Mouse (Mus musculus) kidney, postnatal 25 days (tissue): ENCODE measurements at regions not wholly inside any gene's neighbourhood (a gene's known extent, or its start where the extent isn't known, plus 50 kb on each side); places are given as distances from the start of the nearest gene placed in this dataset.
A peak's percentile ranks its signal among the peaks of the same experiment; 100 is the strongest.

Experiments
- DNase-seq, 2 experiments: peaks; one replicate each; pipeline ENCODE4 v3.0.0; 2021; ENCODE audit warnings: mixed read lengths in 2 of 2

DNA sequence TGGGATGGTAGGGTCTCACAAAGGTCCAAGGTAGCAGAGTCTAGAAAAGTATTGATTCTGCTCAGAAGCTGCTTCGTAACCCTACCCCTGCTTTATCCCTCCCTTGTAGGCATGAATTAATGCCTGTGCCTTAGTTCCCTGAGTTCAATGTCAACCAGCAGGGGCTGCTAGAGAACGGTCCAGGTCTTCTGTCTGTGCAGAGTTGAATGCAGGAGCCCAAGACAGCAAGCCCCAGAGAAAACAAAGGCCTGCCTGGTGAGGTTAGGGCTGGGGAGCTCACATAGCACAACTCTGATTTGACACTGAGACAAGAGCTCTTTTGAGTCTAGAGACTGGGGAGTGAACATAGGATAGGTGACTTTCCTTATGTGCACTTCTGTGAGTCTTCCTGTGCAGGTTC lies 56.6 kb downstream of the Olig3 start:
- DNase-seq: peak in 1 of 2 experiments; percentile 18

DNA sequence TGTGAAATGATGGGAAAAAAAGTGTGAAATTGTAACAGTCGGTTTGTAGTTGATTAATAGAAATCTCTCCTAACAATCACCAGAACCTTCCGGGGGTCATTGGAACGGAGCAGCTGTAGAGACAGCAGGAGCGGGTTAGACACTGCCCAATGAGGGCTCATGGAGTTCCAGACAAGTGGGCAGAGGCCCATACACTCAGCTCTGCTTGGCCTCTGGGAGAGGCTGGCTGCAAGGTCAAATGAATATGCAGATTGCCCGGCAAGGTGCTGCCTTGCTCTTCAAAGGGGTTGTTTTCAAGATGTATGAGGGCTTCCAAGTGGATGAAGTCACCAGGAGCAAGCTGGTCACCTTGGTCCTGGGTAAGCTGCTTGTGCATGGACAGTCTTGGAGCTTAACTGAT lies 57.6 kb downstream of the Olig3 start:
- DNase-seq: no peak

DNA sequence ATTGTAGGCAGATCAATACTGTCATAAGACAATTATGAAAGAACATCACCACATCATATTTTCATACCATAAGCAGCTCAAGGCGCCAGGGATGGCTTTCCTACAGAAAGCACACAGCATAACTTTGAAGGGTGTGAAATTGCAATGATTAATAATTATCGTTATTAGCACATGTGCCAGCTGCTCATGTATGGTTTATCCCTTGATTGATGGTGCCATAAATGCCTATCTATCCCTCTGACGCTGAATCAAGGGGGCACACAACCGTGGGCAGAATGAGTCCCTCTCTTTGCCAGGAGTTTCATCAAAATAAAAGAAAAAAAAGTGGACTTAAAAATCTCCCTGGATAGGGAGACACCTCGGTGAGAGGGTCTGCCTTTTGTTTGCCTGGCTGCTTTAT lies 58.5 kb downstream of the Olig3 start:
- no peak for DNase-seq

DNA sequence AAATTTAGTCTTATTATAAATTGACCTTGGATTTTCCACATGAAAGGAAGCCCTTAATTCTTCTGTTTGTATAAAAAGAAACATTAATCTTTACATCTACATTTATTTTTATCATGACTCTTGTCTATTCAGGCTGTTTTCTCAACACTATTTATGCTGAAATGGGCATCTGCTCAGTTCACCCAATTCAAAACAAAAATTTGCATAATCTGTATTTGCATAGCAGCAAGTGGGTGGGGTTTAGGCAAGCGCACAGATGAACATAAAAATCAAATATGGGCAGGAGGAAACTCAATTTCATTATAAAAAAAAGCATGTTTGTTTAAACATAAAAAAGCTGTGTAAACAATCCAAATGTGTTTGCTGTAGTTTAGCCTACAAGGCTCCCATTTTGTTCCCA lies 67.7 kb downstream of the Olig3 start:
- no peak for DNase-seq

DNA sequence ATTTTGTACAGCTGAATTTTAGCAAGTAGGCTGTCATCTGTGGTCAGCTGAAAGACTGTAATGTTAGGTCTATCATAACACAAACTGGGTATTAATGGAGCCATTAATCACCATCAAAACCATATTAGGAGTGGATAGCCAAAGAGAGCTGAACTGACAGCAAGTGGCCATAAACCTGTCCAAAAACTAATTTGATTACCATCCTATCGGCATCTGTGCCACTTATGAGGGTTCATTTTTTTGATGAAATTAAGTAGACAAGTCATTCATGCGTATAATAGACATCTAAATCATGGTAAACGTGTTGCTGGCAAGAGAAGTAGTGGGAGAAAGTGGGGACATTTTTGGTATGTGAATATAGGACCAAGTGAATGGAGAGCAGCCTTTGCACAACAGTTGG lies 68.6 kb downstream of the Olig3 start:
- DNase-seq: no peak

DNA sequence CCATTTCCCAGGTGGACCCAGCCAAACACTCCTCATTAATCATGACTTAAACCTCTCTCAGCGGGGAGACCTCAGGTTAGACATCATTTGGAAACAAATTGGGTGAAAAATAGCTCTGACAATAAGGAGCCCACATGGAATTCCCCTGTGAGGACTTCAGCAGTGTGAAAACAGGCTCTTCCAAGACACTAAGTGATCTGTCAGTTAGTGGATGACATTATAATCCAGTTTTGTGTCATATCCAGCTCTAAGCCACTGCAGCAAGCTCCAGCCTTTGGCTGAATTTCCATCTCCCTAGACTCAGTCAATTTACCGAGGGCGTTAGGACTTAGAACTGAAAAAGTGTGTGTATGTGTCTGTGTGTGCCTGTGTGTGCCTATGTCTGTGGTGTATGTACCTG lies 70.5 kb downstream of the Olig3 start:
- no peak for DNase-seq

DNA sequence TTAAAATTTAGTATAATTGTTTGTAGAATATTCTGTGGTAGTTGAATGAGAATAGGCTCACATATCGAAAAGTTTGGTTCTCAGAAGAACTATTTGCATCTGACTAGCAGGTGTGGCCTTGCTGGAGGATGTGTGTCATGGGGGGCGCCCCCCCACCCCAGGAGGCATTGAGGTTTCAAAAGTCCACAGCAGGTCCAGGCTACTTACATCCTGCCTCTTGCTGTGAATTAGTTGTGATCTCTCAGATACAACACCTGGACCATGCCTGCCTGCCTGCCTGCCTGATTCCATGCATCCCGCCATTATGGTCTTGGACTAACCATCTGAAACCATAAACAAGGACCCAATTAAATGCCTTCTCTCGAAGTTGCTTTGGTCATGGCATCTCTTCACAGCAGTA lies 76.2 kb downstream of the Olig3 start:
- DNase-seq: no peak

DNA sequence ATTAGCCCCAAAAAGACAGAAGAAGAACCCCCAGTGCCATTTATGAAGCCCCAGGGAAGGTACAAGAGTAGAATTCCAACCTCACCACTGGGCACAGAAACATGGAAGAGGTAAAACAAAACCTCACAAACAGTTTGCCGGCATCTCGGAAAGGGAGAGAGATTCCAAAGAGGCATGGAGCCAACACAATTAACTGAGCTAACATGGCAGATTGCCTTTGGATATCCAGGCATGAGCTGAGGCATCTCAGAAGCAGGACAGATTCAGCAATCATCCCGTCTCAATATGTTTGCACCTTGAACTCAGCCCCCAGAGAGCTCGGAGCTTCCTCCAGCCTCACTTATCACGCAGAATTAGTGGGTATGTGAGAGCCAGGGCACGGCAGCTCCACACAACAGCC lies 78.3 kb downstream of the Olig3 start:
- DNase-seq: no peak

DNA sequence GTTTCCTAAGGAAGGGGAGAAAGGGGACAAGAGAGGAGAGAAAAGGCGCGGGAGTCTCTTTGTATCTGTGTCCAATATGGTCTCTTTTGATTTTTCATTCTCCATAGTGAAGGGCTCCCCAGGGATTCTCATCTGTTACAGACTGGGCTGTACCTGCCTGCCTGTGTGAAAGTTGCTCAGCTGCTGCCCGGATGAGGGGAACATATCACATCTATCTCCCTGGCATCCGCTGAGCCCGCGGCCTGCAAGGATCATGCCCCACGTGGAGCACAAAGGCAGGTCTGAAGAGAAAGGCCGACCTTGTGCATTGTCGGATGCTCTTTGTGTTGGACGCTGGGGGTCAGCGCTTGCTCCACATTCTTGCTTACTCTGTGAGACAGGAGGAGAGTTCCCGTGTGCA lies 85.5 kb downstream of the Olig3 start:
- peak; percentile 4 to 48 for DNase-seq

DNA sequence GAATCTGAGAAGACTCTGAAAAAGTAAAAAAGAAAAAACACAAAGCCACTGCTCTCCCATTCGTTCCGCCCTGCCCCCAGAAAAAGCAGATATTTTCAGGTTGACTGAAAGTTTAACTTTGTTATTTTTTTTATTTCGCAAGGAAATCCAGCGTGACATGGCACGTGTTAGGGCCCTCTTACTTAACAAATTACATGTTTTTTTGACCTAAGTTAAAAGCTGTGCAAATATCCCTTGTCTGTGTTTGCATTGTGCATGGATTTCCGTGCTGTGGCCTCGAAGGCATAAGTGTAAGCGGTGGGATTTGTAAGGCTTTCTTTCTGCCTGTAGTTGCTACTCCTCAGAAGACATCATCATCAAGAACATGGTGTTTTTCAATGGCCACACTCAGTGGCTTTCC lies 87.2 kb downstream of the Olig3 start:
- no peak for DNase-seq

DNA sequence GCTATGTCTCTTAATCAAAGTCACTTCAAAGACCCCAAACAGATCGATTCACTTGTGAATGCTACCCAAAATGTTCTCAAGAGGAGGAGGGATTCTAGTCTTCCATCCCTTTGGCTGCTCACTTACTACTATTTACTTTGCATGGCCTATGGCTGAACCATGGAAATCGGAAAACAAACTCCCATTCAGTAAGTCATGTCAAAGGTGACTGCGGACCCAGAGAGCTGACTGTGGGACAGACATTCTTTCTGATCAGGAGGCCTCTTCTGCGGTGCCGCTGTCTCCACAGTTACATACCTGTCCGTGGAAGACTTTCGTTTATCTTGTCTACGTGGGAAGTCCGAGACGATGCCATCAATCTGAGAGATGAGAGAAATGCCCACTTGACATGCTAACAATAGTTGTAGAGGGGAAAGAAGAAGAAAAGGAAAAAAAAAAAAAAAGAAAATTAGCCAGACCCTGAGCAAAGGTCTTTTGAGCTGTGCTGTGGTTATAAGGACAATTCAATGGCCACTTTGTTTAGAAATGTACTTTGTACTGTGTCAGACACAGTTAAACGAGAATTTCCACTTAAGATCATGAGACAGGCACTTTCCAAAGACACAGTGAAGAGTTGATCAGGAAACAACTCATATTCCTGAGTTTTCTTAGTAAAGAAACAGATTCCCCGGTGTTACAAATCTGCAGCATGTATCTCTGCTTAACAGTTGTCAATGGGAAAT lies 92.7 kb downstream of the Olig3 start:
- DNase-seq: no peak

DNA sequence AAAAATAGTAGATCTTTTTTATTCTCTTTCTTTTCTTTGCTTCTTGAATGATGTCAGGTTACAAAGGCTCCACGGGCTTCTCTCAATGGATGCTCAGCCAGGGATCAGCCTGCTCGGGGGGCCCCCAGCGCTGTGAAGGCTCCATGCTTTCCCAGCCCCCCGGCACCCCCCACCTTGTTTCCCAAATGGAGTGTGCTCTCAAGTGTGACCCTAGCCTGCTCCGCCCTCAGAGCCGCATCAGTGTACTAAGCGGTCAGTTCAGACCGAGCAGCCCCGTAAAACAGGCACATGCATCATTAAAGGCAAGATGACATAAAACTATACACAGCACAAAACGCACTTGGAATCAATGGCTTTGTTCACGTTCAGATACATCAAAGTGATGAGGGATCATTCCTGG lies 102.7 kb downstream of the Olig3 start:
- DNase-seq: no peak

DNA sequence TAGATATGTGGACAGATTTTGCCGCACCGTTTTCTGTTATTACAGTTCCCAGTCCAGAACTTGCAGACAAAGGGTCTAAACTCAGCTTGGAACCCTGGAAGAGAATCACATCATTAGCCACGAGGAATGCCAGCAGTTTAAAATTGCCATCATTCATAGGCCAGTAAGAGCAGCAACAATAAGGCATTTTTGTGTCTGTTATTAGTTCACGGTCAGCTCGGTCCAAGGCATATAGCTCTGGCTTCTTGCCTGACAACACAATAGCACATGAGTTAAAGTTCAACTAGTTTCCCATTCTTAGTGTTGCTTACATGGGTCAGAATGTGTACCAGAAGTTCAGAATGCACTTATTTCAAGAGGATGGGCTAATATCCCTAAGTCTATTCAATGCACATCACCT lies 103.4 kb downstream of the Olig3 start:
- DNase-seq: no peak

DNA sequence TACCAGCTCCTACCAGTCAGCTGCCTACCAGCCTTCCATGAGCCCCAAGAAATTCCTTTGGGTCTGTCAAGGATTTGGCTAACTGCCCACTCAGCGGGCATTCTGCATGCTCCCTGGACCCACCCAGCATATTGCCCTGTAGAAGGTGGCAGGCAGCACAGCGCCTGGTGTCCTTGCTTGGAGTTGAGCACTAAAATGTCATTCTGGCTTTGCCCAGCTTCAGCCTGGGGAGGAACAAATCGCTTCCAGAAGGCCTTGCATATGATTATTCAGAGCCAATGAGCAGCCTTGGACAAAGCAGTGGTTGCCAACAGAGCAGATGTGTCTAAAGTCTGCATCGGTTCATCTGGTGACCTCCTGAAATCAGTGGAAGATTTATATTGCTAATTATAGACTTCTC lies 103.8 kb downstream of the Olig3 start:
- peak; percentile 7 to 45 for DNase-seq

DNA sequence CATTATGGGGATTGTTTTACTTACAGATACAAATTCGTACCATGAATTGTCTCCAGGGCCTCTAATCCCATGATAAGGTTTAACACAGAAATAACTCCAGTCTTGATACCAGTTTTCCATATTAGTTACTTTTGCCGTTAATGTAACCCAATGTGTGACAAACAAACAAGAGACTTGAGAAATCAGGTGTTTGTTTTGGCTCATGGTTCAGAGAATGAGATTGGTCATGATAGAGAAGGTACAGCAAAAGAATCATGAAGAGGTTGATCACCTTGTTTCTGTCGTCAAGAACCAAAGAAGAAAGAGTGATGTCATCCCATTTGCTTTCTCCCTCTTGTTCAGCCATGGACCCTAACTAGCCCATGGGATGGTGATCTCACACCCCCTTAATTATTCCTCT lies 107.5 kb downstream of the Olig3 start:
- DNase-seq: no peak

DNA sequence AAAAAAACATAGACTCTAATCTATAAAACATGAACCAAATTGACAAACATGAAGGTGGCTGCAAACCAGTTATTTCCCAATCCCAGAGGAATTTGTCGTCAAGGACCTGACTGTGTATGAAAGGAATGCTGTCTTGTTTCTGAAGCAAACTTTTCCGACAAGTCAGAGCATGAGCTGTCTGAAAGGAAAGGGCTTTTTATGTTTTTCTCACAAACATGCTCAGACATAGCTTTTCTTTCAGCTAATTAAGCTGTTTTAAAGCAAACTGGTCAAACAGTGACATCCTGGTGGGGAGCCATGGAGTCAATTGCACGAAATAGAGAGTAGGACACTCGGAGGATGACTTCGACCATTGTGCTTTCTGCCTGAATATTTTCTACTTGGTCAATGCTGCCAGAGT lies 108.2 kb downstream of the Olig3 start:
- DNase-seq: no peak

DNA sequence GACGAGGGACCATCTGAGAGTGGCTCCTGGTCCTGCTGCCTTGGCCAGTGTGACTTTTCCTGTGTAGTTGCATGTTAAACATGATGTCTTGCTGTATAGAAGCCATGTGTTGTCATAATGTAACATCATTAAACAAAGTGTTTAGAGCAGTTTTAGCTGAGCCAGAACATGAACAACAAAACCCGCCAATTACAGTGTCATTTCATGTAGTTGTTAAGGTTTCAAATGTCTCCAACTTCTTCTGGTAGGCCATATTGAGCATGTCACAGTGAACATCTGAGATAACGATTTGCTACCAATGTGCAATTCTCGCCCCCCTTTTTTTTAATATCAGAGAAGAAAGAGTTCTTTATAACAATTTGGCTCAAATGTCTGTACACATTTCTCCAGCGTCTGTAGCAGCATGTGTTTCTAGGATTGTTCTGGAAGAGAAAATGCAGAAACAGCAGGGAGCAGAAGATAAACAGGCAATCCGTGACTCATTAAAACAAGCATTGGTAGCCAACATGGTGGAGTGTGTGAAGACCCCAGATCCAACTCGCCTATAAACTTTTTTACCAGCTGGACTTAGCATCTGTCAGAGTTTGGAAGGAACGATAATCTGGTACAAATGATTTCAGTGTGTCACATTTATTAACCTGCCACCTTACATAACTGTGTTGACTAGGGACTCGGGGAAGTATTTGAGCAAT lies 115.2 kb downstream of the Olig3 start:
- DNase-seq: no peak

DNA sequence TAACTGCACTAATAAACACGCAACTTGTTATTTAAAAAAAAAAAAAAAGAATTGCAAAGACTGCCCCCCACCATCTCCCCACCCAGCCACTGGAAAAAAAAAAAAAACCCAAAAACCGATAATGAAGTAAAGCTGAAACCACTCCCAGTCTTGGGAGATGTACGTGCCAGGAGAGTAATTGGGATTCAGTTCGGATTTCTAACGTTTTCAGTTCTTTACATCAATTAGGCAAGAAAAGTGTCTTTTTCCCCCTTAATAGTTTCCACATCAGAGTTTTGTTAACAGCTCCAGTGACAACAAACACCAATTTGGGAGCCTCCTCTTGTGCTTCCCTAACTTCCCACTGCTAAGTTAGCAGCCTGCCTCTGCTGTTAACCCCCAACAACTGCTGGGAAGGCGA lies 115.7 kb downstream of the Olig3 start:
- DNase-seq: no peak

DNA sequence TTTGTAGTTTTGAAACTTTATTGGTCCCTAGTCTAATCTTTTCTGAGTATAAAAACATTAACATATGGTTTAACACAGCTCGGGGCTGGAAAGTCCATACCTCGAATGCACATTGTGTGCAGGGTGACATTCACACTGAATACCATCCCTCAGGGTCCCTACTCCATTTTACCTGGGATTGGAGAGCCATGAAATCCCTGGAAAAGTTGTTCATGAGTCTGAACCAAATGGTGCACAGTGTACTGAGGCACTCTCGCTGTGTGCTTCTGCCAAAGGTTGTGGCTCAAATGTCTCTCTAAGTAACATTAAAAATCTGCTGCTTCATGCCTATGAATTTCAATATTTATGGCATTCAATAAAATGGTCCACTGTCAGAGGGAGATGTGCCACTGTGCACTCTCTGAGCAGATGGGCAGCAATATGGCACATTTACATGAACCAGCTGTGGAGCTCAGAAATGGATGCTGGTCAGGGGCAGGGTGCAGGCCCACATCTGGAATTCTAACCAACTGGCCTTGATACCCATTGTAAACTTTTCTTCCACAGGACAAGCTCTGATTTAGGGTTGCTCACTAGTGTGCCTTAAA lies 116.7 kb downstream of the Olig3 start:
- no peak for DNase-seq

DNA sequence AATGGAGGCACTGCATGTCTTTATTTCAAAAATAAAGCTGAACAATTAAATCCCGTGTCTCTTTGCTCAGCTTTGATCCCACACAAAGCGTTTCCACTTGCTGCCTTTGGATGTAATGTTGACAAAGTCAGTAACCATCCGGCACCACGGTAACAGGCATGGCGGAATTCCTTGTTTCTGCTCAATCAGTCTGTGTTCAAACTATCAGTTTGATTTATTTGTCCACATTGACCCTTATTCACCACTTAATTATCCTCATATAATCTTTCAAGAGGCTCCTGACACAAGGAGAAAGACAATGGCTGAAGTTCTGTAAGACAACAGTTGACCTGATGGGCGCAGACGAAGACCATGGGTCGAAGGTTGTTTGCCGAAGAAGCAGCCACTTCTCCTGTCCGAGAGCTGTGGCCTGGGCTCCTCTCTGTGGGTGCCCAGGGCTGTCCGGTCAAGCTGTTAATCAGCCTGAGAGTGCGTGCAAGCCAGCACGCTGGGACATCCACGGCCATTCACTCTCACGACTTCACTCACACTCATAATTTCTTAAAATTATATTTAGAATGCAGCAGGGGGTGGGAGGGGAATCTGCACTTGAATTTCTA lies 106.1 kb upstream of the Ifngr1 start:
- DNase-seq: no peak

DNA sequence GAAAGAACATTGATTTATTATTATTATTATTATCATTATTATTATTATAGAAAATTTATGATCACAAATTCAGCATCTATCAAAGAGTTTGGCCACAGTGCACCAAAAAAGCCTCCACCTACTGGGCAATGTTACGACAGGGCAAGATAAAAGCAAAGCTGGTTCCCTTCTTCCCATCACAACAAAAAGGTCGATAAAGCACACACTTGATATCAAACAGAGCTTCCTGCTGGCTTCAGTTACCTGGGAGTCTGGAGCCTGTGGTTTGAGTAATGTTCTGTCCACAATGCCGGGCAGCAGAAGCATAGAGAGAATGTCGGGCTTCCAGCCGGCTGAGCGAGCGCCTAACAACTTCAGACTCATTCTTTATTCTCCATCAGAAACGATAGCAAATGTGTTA lies 101.2 kb upstream of the Ifngr1 start:
- DNase-seq: no peak

DNA sequence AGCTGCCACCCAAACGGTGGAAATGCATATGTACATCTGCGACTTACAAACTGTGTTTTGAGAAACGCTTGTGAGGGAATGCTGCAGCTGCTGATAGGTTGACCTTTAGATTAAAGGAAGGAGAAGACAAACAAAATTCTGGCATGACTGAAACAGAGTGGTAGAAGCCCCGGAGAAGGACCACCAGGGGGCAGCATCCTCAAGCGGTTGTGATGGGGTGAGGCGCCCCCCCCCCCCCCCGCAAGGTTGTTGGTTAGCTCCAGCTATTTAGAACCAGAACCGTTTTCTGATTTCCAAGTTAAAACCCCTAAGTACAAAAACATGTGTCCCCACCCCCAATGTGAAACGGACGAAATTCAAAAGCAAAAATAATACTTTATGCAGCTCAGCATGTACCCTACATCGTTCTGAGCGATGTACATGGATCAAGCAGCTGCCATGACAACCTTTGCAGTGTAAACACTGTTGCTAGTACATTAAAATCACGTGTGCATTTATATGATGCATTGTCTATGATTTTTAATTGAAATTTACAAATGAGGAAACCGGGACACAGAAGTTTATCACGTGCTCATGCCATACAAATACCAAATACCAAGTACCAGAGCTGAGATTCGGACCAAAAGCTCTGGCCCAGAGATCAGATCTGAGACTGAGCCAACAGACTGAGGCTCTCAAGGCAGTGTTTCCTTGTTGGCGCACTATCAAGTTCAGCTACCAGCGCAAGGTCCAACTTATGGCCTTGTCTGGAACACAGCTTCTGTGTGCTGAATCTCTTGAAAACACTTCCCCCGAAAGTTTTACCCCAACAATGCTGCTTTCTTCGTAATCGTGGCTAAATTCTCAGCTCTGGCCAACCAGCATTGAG lies 100.0 kb upstream of the Ifngr1 start:
- DNase-seq: peak; percentile 70 to 83

DNA sequence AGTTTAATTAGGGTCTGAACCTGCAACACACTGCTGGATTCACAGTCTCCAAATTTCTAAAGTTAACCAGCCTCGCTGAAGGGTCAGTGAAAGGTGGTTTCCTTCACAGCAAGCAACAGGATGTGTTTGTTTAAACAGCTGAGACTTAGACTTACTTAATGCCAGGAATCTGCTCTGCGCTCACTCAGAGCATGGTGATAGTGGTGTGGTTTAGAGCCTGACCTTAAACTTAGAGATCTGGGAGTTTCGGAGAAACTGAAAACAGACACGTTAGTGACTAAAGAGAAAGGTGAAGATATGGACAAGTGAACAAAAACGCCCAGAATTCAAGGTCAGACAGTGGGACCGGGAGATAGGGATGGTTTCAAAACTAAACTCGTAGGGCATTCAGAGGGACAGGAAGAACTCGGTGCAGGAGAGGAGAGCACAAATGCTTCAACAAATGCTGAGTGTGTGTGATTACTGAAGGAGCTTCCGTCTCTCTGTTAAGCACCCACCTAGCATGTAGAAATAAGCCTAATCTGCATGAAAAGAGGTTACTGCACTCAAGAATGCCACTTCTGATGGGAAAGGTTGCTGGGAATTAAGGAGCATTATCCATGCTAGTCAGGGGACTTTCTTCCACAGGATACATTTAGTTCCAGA lies 97.2 kb upstream of the Ifngr1 start:
- no peak for DNase-seq
